Mouse (Mus musculus) lung, postnatal 36 days (tissue): ENCODE results near the gene Tfdp1.
"Not testable (repeated sequence)": the region's sequence is repeated elsewhere in the genome, so short reads cannot be mapped to it uniquely, and the experiment has no call there.

Source experiments
- DNase-seq: peaks from one replicate; pipeline ENCODE4 v3.0.0; 2022; ENCODE audit warnings: mixed read lengths

The Tfdp1 gene

DNA sequence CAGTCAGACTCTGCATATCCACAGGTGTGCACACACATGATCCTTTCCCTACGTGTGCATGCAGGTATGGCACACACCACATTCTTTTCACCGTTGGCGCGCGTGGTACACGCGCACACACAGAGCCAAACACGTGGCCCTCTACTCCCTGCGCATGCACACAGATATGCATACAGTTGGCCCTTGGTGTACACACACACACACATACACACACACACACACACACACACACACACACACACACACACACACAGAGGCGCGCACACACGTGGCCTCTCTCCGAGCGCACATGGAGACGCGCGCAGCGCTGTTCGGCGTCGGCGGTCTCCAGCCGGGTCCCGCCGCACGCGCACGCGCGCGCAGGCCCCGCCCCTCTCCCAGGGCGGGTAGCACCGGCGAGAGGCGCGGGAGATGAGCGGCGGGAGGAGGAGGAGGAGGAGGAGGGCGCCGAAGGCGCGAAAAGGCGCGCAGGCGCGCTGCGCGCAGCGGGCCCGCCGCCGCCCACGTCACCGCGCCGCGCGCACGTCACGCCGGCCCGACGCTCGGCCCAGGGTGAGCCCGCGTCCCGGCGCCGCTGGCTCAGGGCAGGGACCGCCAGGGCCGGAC is at the start of gene Tfdp1:
Gene Tfdp1, plus strand, starts transcription at position 497 of the 606 bp plus-strand sequence.
- DNase-seq = peak; percentile 74

DNA sequence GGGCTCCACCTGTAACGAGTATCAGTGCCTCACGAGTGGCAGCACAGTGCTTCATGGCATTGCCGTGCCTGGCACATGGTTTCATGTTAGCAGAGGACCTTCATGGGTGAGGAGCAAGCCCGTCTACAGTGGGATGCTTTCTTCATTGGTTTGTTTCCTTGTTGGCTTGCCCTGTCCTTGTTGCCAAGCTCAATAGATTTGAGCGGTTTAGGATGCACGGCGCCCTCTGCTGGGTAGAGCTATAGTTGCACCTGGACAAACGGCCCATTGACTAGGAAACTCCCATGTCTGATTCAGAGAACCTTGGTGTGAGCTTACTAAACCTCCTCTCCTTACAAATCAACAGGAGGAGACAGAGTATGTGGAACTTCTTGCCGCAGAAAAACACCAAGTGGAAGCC is 46.2 kb upstream of the Tfdp1 start:
- peak; percentile 86 for DNase-seq

GRCm38 (mm10) chr8:13293677-13294470 is 44.7 kb upstream of the Tfdp1 start:
- DNase-seq = peak; percentile 11

DNA sequence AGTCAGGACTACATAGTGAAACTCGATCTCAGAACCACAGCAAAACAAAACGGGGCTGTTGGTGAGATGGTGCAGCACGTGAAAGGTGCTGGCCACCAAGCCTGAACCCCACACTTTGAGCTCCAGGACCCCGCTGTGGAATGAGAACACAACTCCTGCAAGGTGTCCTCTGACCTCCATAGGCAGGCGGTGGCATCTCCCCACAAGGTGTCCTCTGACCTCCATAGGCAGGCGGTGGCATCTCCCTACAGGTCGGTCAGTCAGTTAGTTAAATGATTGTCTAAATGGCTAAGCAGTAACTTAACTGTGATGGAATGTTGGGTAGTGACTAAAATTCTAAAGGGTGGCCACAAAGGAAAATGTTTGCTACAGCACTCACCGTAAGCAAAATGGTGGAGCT is 39.0 kb upstream of the Tfdp1 start:
- DNase-seq = no peak

- DNase-seq = no peak
Measured at GRCm38 (mm10) chr8:13301036-13301435, 37.5 kb upstream of the Tfdp1 start.

GRCm38 (mm10) chr8:13305459-13305858 is 33.1 kb upstream of the Tfdp1 start:
- DNase-seq = no peak

DNA sequence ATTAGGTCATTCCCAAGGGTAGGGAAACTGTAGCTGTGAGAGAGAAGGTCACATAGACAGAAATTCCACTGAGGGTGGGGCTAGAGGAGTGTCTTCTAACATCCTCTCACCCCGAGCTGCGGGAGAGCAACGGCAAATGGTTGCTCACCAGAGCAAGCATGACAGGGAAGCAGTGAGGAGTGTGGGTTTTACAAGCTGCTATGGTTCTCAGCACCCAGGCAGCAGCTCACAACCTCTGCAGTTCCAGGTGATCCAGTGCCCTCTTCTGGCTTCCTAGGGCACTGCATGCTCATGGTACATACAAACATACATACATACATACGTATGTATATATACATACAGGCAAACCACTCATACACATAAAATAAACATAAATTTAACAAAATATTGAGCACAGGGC is 32.7 kb upstream of the Tfdp1 start:
- no peak for DNase-seq

DNA sequence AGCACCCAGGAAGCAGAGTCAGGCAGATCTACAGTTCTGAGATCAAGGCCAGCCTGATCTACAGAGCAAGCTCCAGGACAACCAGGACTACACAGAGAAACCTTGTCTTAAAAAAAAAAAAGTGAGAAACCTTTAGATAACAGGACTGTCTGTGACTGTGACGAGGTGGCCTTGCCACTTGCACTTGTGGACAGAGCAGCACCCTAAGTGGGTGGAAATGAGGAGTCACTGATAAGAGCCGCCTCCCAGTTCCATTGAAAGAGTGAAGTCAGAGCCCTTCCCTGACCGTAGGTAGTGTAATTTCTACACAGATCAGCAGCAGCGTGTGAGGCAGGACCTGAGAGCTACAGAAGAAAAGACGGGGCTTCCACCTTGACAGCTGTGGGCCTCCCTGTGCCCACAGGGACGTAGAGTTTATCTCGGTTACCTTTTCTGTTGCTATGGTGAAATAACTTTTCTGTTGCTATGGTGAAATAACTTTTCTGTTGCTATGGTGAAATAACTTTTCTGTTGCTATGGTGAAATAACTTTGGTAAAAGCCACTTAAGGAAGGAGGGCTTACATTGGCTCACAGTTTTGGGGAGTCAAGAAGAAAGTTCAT is 32.1 kb upstream of the Tfdp1 start:
- no peak for DNase-seq

DNA sequence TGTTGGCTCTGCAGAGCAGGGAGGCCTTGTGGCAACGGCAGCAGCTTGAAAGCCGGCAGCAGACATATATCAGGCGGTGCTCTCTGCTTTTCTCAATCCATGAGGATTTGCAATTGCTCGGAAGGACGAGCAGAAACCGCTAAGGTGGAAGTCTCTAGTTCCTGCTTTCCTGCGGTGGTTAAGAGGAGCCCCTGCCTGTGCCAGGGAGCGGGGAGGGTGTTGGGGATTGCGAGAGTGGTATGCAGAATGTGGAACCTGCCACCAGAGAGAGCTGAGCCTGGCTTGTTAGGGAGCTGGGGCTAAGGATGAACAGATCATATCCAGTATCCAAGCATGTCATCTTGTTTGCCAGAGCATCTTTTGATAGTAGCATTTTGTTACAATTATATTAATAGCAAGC is 31.6 kb upstream of the Tfdp1 start:
- peak; percentile 21 for DNase-seq

- DNase-seq = no peak
Measured at GRCm38 (mm10) chr8:13314922-13315321, 23.6 kb upstream of the Tfdp1 start.

- DNase-seq = no peak
Measured at GRCm38 (mm10) chr8:13316671-13317070, 21.9 kb upstream of the Tfdp1 start.

- peak; percentile 32 for DNase-seq
Measured at GRCm38 (mm10) chr8:13326598-13326997, 12.0 kb upstream of the Tfdp1 start.

DNA sequence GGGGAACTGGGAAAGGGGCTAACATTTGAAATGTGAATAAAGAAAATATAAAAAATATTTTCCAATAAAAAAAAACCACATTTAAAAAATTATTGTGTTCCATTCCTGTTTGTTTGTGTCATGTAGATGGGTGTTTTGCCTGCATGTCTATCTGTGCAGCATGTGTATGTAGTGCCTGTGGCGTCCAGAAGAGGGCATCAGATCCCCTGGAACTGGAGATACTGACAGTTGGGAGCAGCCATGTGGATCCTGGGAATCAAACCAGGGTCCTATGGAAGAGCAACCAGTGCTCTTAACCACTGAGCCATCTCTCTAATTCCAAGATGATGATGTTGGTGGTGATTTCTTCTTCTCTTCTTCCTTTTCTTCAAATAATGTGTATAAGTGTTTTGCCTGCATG is 3.9 kb upstream of the Tfdp1 start:
- DNase-seq = no peak

DNA sequence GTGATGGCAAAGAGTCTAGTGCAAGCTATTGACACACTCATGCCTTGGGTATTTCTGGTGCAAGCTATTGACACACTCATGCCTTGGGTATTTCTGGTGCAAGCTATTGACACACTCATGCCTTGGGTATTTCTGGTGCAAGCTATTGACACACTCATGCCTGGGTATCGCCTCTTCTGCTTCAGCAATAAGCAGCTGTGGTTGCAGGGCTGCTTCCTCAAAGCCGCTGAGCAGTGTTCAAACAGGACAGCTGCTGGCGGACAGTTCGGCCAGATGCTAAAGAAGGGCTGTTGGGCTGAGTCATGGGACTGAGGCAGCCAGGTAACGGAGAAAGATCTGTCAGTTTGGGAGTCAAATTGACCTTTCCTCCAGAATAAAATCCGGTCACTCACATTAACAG is 1.3 kb upstream of the Tfdp1 start:
- DNase-seq = not testable (repeated sequence)

GRCm38 (mm10) chr8:13337678-13338077 is 873 bp upstream of the Tfdp1 start:
- no peak for DNase-seq

- DNase-seq = peak; percentile 28
Measured at GRCm38 (mm10) chr8:13338901-13339645, 522 bp downstream of the Tfdp1 start.

- DNase-seq = no peak
Measured at GRCm38 (mm10) chr8:13339646-13339990, 1.1 kb downstream of the Tfdp1 start.

GRCm38 (mm10) chr8:13340650-13341049 is 2.1 kb downstream of the Tfdp1 start:
- DNase-seq = no peak

DNA sequence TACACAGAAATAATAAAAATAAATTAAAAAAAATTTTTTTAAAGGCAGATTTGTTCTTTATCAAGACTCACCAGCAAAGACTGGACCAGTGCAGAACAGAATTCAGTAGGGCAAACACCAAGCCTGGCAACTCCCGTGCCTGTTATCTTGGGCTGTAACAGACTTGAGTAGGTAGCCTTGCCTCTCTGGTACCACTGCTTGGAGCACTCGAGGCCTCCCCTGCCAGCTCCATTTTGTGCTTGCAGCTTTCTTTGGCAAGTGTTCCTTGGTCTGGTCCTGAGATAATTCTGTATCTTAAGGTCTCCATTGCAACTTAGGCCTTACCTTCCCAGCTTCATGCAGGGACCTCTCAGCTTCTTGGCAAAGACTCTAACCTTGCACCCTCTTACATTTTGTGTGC is 3.8 kb downstream of the Tfdp1 start:
- DNase-seq = no peak

GRCm38 (mm10) chr8:13343134-13343533 is 4.6 kb downstream of the Tfdp1 start:
- no peak for DNase-seq

GRCm38 (mm10) chr8:13350052-13350451 is 11.5 kb downstream of the Tfdp1 start:
- DNase-seq = no peak

GRCm38 (mm10) chr8:13351593-13351992 is 13.0 kb downstream of the Tfdp1 start:
- no peak for DNase-seq

DNA sequence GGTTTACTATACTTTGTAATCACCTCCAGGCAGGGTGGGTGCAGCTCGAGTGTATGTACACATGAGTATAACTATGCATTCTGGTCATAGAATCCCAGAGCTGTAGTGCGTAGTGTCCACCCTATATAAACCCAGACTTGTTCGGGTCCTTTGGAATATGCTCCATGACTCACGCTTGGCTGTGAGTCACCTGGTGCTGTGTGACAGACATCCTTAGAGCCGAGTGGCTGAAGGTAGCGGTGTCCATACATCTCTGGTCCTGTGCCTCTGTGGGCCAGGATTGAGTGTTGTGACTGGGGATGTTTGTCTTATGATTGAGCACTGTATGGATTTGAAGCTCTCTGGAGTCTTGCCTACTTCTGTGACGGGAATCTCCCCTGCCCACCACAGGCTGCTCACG is 14.1 kb downstream of the Tfdp1 start:
- DNase-seq = no peak
